Mouse (Mus musculus) spleen, adult 18-20 months (tissue): ENCODE data around the gene Slc3a1.

ENCODE experiments used
- DNase-seq, 2 experiments: peaks; one replicate each; pipeline ENCODE4 v3.0.0; 2022; ENCODE audit warnings: mixed read lengths in 2 of 2

Gene Slc3a1

DNA sequence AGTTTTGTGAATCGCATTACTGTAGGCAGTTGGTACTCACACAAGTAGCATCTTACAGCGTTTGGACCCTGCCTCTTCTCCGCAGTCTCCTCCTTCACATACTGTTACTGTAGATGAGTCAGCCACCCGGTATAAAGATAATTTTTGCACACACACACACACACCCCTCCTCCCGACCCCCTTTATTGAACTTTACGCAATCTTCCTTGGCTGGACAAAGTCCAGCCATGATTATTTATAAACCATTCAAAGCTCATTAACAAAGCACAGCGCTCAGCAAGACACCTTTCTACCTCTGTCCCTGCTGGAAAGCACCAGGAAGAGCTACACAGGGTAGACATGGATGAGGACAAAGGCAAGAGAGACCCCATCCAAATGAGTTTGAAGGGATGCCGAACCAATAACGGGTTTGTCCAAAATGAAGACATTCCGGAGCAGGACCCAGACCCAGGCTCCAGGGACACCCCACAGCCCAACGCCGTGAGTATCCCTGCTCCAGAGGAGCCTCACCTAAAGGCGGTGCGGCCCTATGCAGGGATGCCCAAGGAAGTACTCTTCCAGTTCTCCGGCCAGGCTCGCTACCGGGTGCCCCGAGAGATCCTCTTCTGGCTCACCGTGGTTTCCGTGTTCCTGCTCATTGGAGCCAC lies at the start of gene Slc3a1:
Gene Slc3a1, plus strand, starts transcription at position 284 of the 647 bp plus-strand sequence.
- no peak for DNase-seq

DNA sequence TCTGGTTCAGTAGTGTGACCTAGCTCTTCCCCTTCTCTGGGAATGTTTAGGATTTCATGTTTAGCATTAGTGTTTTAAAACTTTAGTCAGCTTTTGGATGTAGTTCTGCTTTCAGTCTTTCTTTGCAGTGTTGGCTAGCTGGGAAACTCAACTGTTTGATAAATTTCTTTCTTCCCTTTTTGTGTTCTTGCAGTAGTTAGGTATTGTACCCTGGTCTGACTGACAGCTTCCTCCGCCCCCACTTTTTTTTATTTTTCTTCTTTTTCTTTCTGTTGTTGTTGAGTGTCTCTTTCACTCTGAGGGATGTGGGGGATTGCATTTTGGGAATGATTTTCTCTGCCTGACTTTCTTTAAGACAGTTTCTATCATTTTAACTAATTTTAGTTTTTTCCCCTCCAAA lies 46.5 kb upstream of the Slc3a1 start:
- DNase-seq, result no peak

DNA sequence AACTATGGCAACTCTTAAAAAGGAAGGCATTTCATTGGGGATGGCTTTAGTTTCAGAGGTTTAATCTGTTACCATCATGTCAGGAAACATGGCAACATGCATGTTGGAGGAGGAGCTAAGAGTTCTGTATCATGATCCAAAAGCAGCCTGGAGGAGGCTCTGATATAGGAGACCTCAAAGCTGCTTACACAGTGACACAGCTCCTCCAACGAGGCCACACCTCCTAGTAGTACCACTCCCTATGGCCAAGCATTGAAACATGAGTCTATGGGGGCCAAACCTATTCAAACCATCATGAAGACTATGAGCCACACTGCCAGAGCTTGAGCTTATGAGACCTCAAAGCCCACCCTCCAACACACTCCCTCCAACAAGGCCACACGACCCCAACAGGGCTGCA lies 45.4 kb upstream of the Slc3a1 start:
- no peak for DNase-seq

DNA sequence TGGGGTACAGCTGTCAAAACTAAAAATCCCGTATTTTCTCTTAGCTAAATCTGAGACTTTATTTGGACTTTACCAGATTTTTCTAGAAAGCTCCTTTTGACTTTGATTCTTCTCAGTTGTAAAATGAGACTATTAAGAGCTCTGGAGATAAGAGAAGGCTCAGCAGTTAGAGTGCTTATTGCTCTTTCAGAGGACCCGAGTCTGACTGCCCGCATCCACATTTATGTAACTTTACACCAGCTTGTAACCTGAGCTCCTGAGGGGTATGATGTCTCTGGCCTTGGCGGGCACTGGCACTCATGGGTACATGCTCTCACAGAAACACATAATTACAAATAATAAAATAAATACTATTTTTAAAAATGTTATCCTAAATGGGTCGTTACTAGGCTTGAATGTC lies 41.8 kb upstream of the Slc3a1 start:
- no peak for DNase-seq

DNA sequence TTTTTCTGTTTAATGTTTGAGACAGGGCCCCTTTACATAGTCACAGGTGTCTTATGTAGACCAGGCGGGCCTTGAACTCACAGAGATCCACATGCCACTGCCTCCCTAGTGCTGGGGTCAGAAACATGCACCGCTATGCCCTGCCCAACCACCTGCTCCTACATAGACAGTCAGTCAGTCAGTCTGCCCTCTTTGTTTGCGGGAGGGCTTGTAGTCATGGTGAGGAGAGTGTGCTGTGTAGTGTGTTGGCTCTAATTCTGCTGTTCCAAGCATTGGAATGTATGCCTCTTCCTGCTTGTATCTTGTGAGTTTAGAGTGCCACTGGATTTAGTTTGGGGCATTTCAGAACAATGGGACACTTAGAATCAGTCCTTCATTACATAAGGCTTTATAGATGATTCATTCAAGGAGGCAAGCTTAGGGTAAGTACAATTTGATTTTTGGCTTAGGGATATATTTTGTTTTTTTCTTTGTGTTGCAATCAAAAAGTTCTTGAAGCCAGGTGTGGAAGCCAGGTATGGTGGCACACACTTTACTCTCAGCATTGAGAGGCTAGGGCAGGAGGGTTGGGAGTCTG lies 40.3 kb upstream of the Slc3a1 start:
- DNase-seq, result no peak

DNA sequence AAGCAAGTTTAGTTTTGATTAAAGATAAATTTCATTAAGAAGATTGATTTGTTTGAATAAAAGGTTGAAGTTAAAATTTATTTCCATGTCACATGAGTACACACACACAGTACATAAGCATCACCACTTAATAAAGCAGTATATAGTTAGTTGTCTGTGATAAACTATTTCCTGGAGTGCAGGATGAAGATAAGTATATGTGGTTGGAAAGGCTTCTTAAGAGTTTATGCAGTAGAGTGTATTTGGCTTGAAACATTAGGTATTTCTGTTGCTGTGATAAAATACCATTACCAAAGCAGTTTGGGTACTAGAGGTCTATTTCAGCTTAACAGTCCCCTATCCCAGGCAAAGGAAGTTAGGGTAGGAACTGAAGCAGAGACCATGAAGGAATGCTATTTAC lies 39.7 kb upstream of the Slc3a1 start:
- DNase-seq, result no peak

DNA sequence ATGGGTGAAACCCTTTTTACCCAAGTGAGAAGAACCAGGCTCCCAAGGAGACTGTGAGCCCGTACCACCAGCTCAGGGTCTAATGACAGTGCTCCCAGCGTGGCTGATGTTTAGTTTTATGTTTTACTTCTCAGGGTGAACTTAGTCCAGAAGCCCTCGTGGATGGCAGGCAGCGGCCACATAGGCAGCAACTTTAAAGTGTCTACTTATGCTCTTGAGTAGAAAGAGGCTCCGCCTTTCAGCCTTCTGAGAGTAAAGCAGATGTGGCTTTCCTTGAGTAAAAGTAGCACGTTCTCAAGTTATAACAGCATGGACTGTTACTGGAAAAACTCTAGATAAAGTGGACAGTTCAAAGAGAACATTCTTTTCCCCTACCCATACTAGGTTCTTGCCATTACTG lies 32.3 kb upstream of the Slc3a1 start:
- no peak for DNase-seq

DNA sequence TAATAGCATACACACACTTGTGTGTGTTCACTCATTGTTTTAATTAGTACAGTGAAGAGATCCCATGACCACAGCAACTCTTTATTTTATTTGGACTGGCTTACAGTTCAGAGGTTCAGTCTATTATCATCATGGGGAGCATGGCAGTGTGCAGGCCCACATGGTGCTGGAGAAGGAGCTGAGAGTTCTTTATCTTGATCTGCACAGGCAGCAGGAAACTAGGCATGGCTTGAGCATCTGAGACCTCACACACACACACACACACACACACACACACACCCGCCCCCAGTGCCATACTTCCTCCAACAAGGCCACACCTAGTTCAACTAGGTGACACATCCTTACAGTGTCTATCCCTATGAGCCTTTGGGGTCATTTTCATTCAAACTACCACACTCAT lies 30.5 kb upstream of the Slc3a1 start:
- DNase-seq, result no peak

DNA sequence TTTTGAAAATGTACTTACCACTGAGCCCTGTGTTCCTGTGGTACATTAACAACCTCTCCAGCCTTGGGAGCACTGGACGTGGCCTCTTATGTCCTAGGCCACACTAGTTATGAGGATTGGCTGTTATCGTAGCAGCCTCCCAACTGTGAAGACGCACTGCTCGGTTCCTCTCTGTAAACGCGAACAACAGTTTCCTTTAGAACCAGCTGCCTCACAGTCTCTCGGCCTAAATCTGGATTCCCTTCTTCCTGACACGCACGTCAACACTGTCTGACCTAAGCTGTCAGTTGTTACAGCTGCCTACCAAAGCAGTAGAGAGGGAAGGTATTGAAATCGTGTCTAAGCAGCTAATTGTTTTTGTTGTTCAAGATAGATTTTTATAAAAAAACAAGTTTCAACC lies 28.5 kb upstream of the Slc3a1 start:
- DNase-seq, result no peak

DNA sequence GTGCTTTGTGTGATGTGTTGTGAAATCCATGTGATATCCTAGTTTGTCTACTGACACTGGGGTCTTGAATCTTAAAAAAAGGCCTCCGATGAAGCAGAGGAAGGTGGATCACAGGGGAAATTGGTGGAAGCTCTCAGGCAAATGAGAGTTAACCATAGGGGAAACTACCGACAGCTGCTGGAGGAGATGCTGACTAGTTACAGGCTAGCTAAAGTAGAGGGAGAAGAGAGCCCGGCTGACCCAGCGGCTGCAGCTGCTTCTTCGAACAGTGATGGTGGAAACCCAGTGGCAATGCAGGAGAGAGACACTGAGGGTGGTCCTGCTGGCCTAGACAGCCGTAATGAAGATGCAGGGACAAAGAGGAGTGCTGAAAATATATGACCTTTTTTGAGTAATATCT lies 14.7 kb upstream of the Slc3a1 start:
- no peak for DNase-seq

DNA sequence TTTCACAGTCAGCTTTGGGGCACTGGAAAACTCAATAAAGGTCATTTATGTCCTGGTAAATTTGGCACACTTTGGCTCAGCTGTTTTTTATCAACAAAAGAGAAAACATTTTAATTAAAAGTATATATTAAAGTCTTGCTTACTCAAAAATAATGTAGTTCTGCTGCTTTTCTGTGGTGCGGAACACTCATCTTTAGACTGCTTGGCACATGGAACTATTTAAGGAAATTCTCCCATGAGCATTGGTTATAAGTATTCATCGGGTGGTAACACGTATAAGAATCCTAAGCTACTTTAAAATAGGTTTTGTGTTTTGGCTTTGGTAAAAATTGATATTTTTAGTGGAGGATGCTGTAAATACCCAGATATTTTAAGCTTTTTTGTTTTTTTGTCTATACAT lies 13.5 kb upstream of the Slc3a1 start:
- DNase-seq, result no peak

DNA sequence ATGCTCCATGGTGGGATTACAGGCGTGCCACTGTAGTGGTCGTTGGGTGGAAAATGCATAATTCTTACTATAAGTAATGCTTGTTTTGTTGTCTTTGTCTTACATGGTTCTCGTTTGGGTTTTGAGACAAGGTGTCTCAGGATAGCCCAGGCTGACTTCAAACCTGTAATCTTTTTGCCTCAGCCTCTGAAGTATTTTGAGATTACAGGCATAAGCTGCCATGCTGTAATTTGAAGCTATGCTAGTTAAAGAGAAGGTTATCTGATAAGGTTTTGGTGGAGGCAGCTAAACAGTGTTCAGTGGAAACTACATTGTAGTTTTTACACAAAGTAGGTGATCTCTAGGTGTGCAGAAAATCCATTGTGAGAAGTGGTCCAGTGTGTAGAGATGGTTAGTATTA lies 9.8 kb upstream of the Slc3a1 start:
- DNase-seq, result no peak

DNA sequence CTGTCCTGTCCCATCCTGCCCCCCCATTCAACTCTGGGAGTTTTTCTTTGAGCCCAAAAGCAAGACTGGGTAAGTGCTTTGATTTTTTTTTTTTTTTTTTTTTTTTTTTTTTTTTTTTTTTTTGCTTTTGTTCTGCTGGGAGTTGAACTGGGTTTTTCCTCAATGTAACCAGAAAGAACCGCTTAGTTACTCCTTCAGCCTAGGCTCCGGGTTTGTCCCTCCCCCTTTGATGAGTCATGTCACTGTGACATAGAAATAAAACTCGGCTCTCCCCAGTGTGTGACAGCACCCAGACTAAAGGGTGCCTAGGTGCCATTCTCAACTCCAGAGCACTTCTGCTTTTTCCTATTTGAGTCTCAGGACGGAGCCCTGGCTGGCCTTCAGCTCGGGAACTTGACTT lies 9.4 kb upstream of the Slc3a1 start:
- DNase-seq, result no peak

DNA sequence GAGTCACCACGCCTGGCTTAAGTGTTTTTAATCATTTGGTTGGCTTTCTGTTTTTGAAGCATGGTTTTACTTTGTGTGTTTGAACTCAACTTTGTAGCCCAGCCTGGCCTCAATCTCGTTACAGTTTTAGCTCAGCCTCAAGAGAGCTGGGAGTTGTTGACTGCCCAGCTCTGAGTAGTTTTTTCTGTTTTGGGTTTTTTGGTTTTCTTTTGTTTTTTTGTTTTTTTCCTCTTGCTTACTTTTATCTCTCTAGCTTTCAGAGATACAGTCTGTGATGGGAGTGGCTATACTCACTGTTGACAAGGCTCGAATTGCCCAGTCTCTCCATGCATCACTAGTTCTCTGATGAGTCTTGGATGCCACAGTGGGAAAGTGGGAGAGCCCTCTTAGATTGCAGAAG lies 7.8 kb upstream of the Slc3a1 start:
- no peak for DNase-seq

DNA sequence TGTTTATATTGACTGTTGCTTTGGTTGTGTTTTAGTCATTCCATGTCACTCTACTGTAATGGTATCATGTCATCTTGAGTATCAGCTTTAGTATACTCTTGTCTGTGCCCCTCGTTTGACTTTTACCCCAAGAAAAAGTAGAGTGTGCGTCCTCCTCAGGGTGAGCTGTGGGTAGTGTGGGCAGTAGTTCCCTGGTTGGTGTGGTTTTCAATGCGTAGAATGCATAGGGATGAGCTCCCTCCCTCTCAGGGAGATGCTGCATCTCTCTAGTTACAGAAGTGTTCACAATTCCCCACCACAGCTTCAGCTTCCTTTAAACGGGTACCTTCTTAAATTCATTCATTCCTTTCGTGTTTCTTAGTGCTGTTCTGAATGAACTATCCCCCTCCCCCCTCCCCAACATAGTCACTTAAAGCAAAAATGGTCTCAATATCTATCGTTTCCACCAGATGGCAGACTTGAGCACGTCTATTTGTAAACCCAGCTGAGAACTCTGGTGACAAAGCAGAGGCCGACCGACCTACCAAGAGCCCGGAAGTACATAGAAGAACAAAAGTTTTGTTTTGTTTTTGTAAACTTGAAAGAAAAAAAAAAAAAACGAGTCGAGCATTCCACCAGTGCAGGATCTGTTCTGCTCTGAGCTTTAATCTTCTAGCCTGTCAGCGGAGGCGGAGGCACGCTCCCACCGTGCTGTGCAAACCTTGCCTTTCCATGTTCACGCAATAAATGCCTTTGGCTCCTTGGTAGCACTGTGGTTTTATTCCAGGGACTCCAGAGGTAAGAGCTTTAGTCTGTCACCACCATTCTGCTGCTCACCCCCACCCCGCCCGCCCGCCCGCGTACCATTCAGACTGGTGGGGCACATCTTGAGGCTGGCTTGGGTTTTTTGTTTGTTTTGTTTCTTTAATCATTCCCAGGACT lies 4.7 kb upstream of the Slc3a1 start:
- DNase-seq, result peak in 1 of 2 experiments; percentile 27

DNA sequence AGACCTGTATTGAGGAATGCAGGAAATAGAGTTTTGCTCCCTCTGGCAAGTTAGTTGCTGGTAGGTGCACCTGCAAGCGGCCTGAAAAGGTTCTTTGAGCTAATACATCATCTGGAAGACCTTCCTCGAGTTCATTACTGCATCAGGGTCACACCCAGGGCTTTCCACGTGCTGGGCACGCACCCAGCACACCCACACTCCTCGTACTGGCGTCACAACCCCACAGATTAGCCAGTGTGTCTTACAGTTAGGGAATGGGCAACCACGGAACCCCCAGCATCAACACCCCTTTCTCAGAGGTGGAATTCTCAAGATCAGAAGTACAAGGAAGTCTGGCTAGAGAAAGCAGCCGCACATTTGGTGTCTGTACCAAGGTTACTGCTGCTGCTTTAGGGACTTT lies 3.9 kb upstream of the Slc3a1 start:
- no peak for DNase-seq

DNA sequence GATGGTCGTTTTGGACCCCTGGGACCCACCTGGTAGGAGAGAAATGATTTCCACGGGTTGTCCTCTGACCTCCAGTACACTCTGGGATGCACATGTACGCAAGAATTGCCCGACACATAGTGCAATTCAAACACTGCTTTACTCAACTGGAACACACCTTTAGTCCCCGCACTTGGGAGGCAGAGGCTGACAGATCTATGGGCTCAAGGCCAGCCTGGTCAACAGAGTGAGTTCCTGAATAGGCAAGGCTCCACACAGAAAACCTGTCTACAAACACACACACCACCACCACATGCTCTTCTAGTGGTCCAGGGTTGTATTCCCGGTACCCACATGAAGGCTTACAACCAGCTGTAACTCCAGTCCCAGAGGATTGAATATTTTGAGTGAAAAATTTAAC lies 3.0 kb upstream of the Slc3a1 start:
- no peak for DNase-seq

DNA sequence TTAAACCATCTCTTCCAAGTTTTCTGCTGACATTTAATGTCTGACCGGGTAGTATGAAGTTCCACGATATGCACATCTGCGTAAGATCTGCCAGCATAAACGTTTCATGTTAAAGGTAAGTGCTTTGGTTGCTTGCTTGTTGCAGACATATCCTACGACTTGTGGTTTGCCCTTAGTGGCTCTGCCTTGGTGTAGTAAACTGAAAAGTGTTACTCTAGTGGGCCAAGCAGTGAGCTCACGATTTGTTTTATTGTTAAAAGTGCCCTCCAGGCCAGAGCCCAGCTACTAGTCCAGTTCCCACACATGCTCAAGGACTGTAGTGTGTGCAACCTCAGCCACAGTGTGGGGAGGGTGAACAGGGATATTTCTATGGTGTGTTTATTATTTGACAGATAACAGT lies 1.7 kb upstream of the Slc3a1 start:
- DNase-seq, result no peak

DNA sequence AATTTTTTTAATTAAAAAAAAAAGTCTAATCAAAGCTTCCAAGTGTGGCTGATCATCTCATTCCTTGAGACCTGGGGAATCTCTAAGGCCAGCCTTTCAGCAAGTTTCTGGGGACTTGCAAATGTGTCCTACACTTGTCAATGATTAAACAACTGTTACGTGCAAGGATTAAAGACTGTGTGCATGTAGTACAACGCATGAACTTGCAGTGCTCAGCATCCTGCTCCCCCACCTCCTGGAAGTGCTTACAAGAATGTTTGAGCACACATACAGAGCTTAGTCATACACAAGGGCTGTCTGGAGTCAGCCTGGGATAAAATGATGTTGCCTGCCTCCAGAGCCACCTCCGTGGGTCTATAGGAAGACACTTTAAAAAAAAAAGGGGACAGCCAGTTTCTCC lies 929 bp upstream of the Slc3a1 start:
- no peak for DNase-seq

DNA sequence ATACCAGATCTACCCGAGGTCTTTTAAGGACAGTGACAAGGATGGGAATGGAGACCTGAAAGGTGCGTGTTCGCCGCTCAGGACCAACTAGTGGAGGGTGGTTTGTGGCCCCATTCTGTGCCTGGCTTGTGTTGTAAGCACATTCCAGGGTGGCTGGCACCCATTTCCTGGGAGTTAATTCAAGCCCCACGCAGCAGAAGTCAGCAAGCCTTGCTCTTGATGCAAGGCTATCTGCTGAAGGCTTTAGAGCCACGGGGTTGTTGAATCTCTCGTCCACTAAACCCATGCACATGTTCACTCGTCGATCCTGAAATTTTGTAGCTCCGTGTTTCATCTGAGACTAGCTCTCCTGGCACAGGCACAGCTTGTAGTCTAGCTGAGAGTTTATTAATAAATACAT lies 621 bp downstream of the Slc3a1 start:
- no peak for DNase-seq

DNA sequence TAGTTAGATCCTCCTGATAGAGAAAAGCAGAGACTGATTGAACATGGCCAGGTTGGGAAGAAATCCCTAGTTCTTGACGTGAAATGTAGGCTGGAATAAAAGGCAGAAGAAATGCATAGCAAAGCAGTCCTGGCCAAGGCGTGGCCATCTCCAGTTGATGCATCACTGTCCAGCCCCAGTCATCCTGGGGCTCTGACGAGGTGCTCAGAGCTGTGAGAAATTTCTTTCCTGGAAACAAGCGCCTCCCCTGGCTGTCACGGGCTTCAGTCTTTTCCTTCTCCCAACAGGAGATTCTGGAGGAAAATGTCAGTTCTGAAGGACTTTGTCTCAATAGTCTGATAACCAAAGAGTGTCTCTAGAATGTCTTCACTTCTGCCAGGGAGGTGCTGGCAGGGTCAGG lies 2.5 kb downstream of the Slc3a1 start:
- DNase-seq, result no peak

DNA sequence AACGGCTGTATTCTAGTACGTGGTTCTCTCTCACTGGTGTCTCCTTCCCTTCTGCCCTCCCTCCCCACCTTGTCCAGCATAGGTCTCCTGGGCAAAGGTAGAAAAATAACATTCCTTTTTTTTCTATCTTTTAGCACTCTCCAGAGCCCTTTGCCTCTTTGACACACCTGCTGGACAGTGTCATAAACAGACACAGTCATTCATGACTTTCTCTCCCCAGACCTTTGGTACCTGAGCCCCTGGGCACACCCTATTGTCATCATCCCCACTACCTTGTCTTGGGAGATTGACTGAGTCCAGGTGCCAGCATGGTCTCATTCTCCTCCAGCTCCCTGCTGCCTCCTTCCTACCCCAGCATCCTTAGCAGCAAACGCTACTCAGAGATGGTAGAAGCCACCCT lies 4.9 kb downstream of the Slc3a1 start:
- no peak for DNase-seq

DNA sequence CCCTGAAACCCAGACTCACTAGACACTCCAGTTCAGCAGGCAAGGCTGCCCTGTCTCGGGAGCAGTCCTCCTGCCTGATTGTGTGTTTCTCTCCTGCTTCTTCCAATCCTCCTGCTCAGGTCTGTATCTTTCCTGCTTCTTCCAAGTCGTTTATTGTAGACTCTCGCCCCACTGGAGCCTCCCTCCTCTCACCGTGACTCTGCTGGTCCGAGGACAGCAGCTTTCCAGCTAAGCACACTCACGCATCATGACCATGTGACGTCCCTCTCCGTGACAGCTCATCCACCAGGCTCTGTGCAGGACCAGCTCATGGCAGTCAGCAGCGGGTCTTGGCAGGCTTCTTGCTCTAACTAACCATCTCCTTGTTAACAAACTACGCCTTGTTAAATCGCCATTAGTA lies 5.9 kb downstream of the Slc3a1 start:
- DNase-seq, result no peak

DNA sequence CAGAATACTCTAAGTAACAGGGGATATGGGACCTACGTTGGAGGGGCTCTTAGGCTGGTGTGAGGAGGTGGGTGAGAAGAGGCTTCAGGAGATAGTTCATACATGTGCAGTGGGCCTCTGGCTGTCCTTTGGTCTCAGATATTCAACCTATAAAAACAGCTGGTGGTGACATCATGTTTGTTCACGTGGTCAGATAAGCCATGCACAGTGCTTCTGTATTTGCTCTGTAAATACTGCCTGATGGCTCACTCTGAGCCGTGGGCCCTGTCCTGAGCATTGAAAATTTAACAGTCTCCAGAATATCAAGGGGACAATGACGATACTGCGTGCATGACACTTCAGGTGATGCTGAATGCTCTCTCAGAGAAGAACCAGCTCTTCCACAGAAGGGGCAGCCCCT lies 9.7 kb downstream of the Slc3a1 start:
- no peak for DNase-seq
